Mouse (Mus musculus): ENCODE measurements at regions not wholly inside any gene's neighbourhood (a gene's known extent, or its start where the extent isn't known, plus 50 kb on each side); places are given as distances from the start of the nearest gene placed in this dataset.

- in situ Hi-C loops (cut with MboI, MseI), result loop anchor here in 1 of 2 experiments (10.0 kb wide), 1 partner anchor 427 kb away; no protein-coding TSS in a partner anchor
These were observed 268.5 kb downstream of the Olfr1505 start for GRCm38 (mm10) chr19:14181661-14182415.

GRCm38 (mm10) chr19:14191820-14192219 is 278.5 kb downstream of the Olfr1505 start:
- in situ Hi-C loops (cut with MboI, MseI), result no loop called here

- in situ Hi-C loops (cut with MboI, MseI), result no loop called here
These were observed 284.5 kb downstream of the Olfr1505 start for GRCm38 (mm10) chr19:14197864-14198263.

GRCm38 (mm10) chr19:14220507-14220909 is 307.2 kb downstream of the Olfr1505 start:
- in situ Hi-C loops (cut with MboI, MseI), result no loop called here

GRCm38 (mm10) chr19:14225061-14225696 is 311.8 kb downstream of the Olfr1505 start:
- in situ Hi-C loops (cut with MboI, MseI), result no loop called here

GRCm38 (mm10) chr19:14225787-14226186 is 312.5 kb downstream of the Olfr1505 start:
- in situ Hi-C loops (cut with MboI, MseI), result no loop called here

- in situ Hi-C loops (cut with MboI, MseI), result no loop called here
These were observed 313.2 kb downstream of the Olfr1505 start for GRCm38 (mm10) chr19:14226521-14226920.

- in situ Hi-C loops (cut with MboI, MseI), result no loop called here
These were observed 330.2 kb downstream of the Olfr1505 start for GRCm38 (mm10) chr19:14243565-14243964.

GRCm38 (mm10) chr19:14246973-14247614 is 333.8 kb downstream of the Olfr1505 start:
- in situ Hi-C loops (cut with MboI, MseI), result no loop called here

GRCm38 (mm10) chr19:14247979-14248378 is 334.6 kb downstream of the Olfr1505 start:
- in situ Hi-C loops (cut with MboI, MseI), result no loop called here

- in situ Hi-C loops (cut with MboI, MseI), result no loop called here
These were observed 339.2 kb downstream of the Tle4 start for GRCm38 (mm10) chr19:14258621-14259051.

GRCm38 (mm10) chr19:14259223-14259622 is 338.6 kb downstream of the Tle4 start:
- in situ Hi-C loops (cut with MboI, MseI), result no loop called here

- in situ Hi-C loops (cut with MboI, MseI), result no loop called here
These were observed 308.5 kb downstream of the Tle4 start for GRCm38 (mm10) chr19:14289331-14289737.

- in situ Hi-C loops (cut with MboI, MseI), result no loop called here
These were observed 306.9 kb downstream of the Tle4 start for GRCm38 (mm10) chr19:14290911-14291310.

GRCm38 (mm10) chr19:14293172-14293571 is 304.7 kb downstream of the Tle4 start:
- in situ Hi-C loops (cut with MboI, MseI), result no loop called here

- in situ Hi-C loops (cut with MboI, MseI), result no loop called here
These were observed 296.5 kb downstream of the Tle4 start for GRCm38 (mm10) chr19:14301176-14301943.

- in situ Hi-C loops (cut with MboI, MseI), result no loop called here
These were observed 283.6 kb downstream of the Tle4 start for GRCm38 (mm10) chr19:14314301-14314700.

- in situ Hi-C loops (cut with MboI, MseI), result no loop called here
These were observed 278.1 kb downstream of the Tle4 start for GRCm38 (mm10) chr19:14319677-14320191.

- in situ Hi-C loops (cut with MboI, MseI), result no loop called here
These were observed 272.3 kb downstream of the Tle4 start for GRCm38 (mm10) chr19:14325353-14326052.

GRCm38 (mm10) chr19:14333041-14334012 is 264.5 kb downstream of the Tle4 start:
- in situ Hi-C loops (cut with MboI, MseI), result no loop called here
